Mouse (Mus musculus) brain, embryonic 14.5 days (tissue): Measurements from ENCODE around the gene Elovl5.

Experiments
- CTCF ChIP-seq: fragments of 200-500 bp; IDR thresholded peaks from 2 replicates; pipeline ENCODE4 v1.5.1; 2012; ENCODE audit warnings: inconsistent platforms, mild to moderate bottlenecking, moderate library complexity, borderline replicate concordance; ENCODE audit not compliant: insufficient read depth, insufficient read length; ENCODE audit errors: extremely low read depth
- POLR2A ChIP-seq: fragments of 200-500 bp; IDR thresholded peaks from 2 replicates; pipeline ENCODE4 v1.6.1; 2012; ENCODE audit warnings: mild to moderate bottlenecking, inconsistent platforms, borderline replicate concordance; ENCODE audit not compliant: poor library complexity, insufficient read depth, insufficient read length, severe bottlenecking; ENCODE audit errors: extremely low read depth

DNA sequence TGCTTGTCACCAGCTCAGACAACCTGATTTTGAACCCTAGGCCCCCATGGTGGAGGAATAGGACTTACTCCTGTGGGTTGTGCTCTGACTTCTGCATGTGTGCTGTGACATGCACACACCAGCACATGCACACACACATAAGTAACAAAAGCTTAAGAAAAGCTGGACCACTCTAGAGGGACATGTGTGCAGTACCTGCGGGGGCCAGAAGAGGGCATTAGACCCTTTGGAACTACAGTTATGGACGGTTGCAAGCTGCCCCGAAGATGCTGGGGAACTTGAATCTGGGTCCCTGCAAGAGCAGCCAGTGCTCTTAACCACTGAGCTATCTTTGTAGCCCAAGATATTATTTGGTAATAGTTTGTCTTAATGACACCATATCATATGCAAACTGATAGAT is 88.3 kb downstream of the Elovl5 start:
- peak; percentile 35; the same call in 1 of the 2 replicates for TF ChIP-seq CTCF
- no peak for TF ChIP-seq POLR2A
